Mouse (Mus musculus) G1E (cell line): ENCODE measurements at regions not wholly inside any gene's neighbourhood (a gene's known extent, or its start where the extent isn't known, plus 50 kb on each side); places are given as distances from the start of the nearest gene placed in this dataset.

Source experiments
- CTCF ChIP-seq: IDR thresholded peaks from 2 replicates; pipeline ENCODE4 v1.5.1; 2012; ENCODE audit warnings: low read depth, low read length, inconsistent platforms, mixed read lengths
- GATA1 ChIP-seq: IDR thresholded peaks from 2 replicates; pipeline ENCODE4 v1.6.1; 2012; ENCODE audit warnings: borderline replicate concordance, low read length, inconsistent platforms, mixed read lengths
- TAL1 ChIP-seq: conservative IDR thresholded peaks from 2 replicates; pipeline ENCODE4 v1.6.1; 2012; ENCODE audit warnings: low read depth, low read length, inconsistent platforms, mixed read lengths

DNA sequence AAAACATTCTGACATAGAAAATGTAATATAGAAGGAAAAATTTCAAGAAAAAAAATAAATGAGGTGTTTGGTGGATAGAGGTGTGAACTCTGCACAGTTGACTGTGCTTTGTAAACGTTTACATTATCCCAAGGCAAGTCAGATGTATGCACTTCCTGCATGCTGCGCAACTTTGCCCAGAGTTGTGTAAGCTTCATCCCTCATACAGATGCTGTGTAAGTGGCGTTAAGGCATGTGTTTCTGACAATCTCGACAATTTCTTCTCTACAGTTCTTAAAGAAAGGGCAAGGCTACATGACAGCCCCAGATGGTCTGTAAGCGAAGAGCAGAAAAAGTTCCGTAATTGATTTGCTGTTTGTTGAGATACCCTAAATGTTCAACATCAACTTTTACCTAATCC is 476.6 kb upstream of the Pitx2 start:
- TF ChIP-seq CTCF, result no peak
- no peak for TF ChIP-seq TAL1
- no peak for TF ChIP-seq GATA1
